Mouse (Mus musculus) cerebellum, postnatal 4 days (tissue): Measurements from ENCODE around the gene Rnf212b.
"Not testable (repeated sequence)": the region's sequence is repeated elsewhere in the genome, so short reads cannot be mapped to it uniquely, and the experiment has no call there.

ENCODE experiments used
- DNase-seq, 2 experiments: peaks; one replicate each; pipeline ENCODE4 v3.0.0; 2022; ENCODE audit warnings: low spot score in 2 of 2, mixed read lengths in 1 of 2

Rnf212b gene

GRCm38 (mm10) chr14:54813991-54814390, at the start of gene Rnf212b:
Gene Rnf212b (plus strand): TSS chr14:54814141.
- DNase-seq = no peak

GRCm38 (mm10) chr14:54766937-54767336, 47.0 kb upstream of the Rnf212b start:
- DNase-seq = not testable (repeated sequence)

GRCm38 (mm10) chr14:54768314-54769067, 45.5 kb upstream of the Rnf212b start:
- no peak for DNase-seq

GRCm38 (mm10) chr14:54769068-54769425, 44.9 kb upstream of the Rnf212b start:
- DNase-seq = no peak

GRCm38 (mm10) chr14:54770373-54770772, 43.6 kb upstream of the Rnf212b start:
- no peak for DNase-seq

GRCm38 (mm10) chr14:54772333-54772856, 41.5 kb upstream of the Rnf212b start:
- DNase-seq = no peak

GRCm38 (mm10) chr14:54775534-54776041, 38.4 kb upstream of the Rnf212b start:
- no peak for DNase-seq

GRCm38 (mm10) chr14:54776768-54777167, 37.2 kb upstream of the Rnf212b start:
- no peak for DNase-seq

- no peak for DNase-seq
Measured at GRCm38 (mm10) chr14:54777893-54778292, 36.0 kb upstream of the Rnf212b start.

GRCm38 (mm10) chr14:54780084-54780483, 33.9 kb upstream of the Rnf212b start:
- no peak for DNase-seq

- DNase-seq = peak in 1 of 2 experiments; percentile 39
Measured at GRCm38 (mm10) chr14:54780836-54781609, 32.9 kb upstream of the Rnf212b start.

- peak; percentile 41 to 60 for DNase-seq
Measured at GRCm38 (mm10) chr14:54781610-54782365, 32.2 kb upstream of the Rnf212b start, which contains the start of gene Slc7a8. Gene Slc7a8 (minus strand): TSS chr14:54781946.

- DNase-seq = no peak
Measured at GRCm38 (mm10) chr14:54782971-54783370, 31.0 kb upstream of the Rnf212b start.

GRCm38 (mm10) chr14:54785898-54786297, 28.0 kb upstream of the Rnf212b start:
- DNase-seq = peak; percentile 41 to 73

- DNase-seq = peak in 1 of 2 experiments; percentile 33
Measured at GRCm38 (mm10) chr14:54786489-54786888, 27.5 kb upstream of the Rnf212b start.

GRCm38 (mm10) chr14:54787226-54787625, 26.7 kb upstream of the Rnf212b start:
- DNase-seq = no peak

- no peak for DNase-seq
Measured at GRCm38 (mm10) chr14:54788231-54788630, 25.7 kb upstream of the Rnf212b start.

GRCm38 (mm10) chr14:54792166-54792565, 21.8 kb upstream of the Rnf212b start:
- DNase-seq = no peak

GRCm38 (mm10) chr14:54793351-54793750, 20.6 kb upstream of the Rnf212b start:
- DNase-seq = no peak

GRCm38 (mm10) chr14:54793894-54794830, 19.8 kb upstream of the Rnf212b start:
- no peak for DNase-seq

GRCm38 (mm10) chr14:54795901-54796300, 18.0 kb upstream of the Rnf212b start:
- DNase-seq = no peak
